Mouse (Mus musculus): ENCODE measurements around the gene Mtmr11. TPM values are rescaled to one million over a fixed set of nuclear protein-coding genes. Genes with fewer than 3 reads are reported as not detected.
A peak's percentile ranks its signal among the peaks of the same experiment; 100 is the strongest.
"Not testable (repeated sequence)": the region's sequence is repeated elsewhere in the genome, so short reads cannot be mapped to it uniquely, and the experiment has no call there.

Gene Mtmr11
- polyA plus RNA-seq, 1 experiment: 64.6 TPM

- H3K27ac ChIP-seq (ENCODE audit: insufficient read depth, low read depth, low read length): no peak overlapping the region
- no peaks in the 10 kb centered on the region for H3K27me3 ChIP-seq (ENCODE audit: control insufficient read depth, insufficient read depth, low read length)
- peaks cover 3% of the 10 kb centered on the region; the same call in 1 of the 2 replicates for H3K4me1 ChIP-seq (ENCODE audit: control insufficient read depth, insufficient read depth, insufficient read length, low read length)
- no peak for TF ChIP-seq CTCF (IDR thresholded peaks at IDR 0.05; ENCODE audit: extremely low read depth, insufficient read length, insufficient replicate concordance, low read depth, low read length)
- no peak overlapping the region for H3K4me3 ChIP-seq (ENCODE audit: low read depth, low read length)
- WGBS: 91% methylated on average over 11 of the region's 11 CpGs
- no peaks in the 10 kb centered on the region for H3K36me3 ChIP-seq (ENCODE audit: control insufficient read depth, insufficient read depth, low read length)
These were observed 34.0 kb downstream of the Mtmr11 start for GRCm38 (mm10) chr3:96195616-96196313.

- TF ChIP-seq POLR2A (IDR thresholded peaks at IDR 0.05; ENCODE audit: low read depth, low read length): no peak
- no peak for TF ChIP-seq CTCF (IDR thresholded peaks at IDR 0.05; ENCODE audit: extremely low read depth, insufficient read length, insufficient replicate concordance, low read depth, low read length)
- Histone ChIP-seq H3K36me3 (ENCODE audit: control insufficient read depth, insufficient read depth, low read length) (no peaks in the 10 kb centered on the region), H3K4me3 (ENCODE audit: low read depth, low read length) (peak overlapping the region; percentile 78), H3K27me3 (ENCODE audit: control insufficient read depth, insufficient read depth, low read length) (no peaks in the 10 kb centered on the region), H3K4me1 (ENCODE audit: control insufficient read depth, insufficient read depth, insufficient read length, low read length) (peaks cover 3% of the 10 kb centered on the region; the same call in 1 of the 2 replicates), H3K27ac (ENCODE audit: insufficient read depth, low read depth, low read length) (peak overlapping the region; percentile 89)
- 15% methylated on average over 27 of the region's 27 CpGs for WGBS
These were observed 34.8 kb downstream of the Mtmr11 start for GRCm38 (mm10) chr3:96196437-96197128.

- no peaks in the 10 kb centered on the region for H3K27me3 ChIP-seq (ENCODE audit: control insufficient read depth, insufficient read depth, low read length)
- TF ChIP-seq CTCF (IDR thresholded peaks at IDR 0.05; ENCODE audit: extremely low read depth, insufficient read length, insufficient replicate concordance, low read depth, low read length): no peak
- TF ChIP-seq POLR2A (IDR thresholded peaks at IDR 0.05; ENCODE audit: low read depth, low read length): peak; percentile 83
- peak overlapping the region; percentile 89 for H3K27ac ChIP-seq (ENCODE audit: insufficient read depth, low read depth, low read length)
- peaks cover 3% of the 10 kb centered on the region; the same call in 1 of the 2 replicates for H3K4me1 ChIP-seq (ENCODE audit: control insufficient read depth, insufficient read depth, insufficient read length, low read length)
- WGBS: under 1% methylated on average over 50 of the region's 50 CpGs
- H3K4me3 ChIP-seq (ENCODE audit: low read depth, low read length): peak overlapping the region; percentile 78
- H3K36me3 ChIP-seq (ENCODE audit: control insufficient read depth, insufficient read depth, low read length): no peaks in the 10 kb centered on the region
These were observed 35.4 kb downstream of the Mtmr11 start for GRCm38 (mm10) chr3:96197129-96197749.

GRCm38 (mm10) chr3:96198181-96198580, 36.4 kb downstream of the Mtmr11 start:
- WGBS: under 1% methylated on average over 6 of the region's 6 CpGs
- no peak for TF ChIP-seq CTCF (IDR thresholded peaks at IDR 0.05; ENCODE audit: extremely low read depth, insufficient read length, insufficient replicate concordance, low read depth, low read length)
- TF ChIP-seq POLR2A (IDR thresholded peaks at IDR 0.05; ENCODE audit: low read depth, low read length): no peak
- H3K4me3 ChIP-seq (ENCODE audit: low read depth, low read length): peak overlapping the region; percentile 49
- peak overlapping the region; percentile 21 for H3K27ac ChIP-seq (ENCODE audit: insufficient read depth, low read depth, low read length)
- no peaks in the 10 kb centered on the region for H3K27me3 ChIP-seq (ENCODE audit: control insufficient read depth, insufficient read depth, low read length)
- H3K4me1 ChIP-seq (ENCODE audit: control insufficient read depth, insufficient read depth, insufficient read length, low read length): peaks cover 3% of the 10 kb centered on the region; the same call in 1 of the 2 replicates
- no peaks in the 10 kb centered on the region for H3K36me3 ChIP-seq (ENCODE audit: control insufficient read depth, insufficient read depth, low read length)

- H3K27me3 ChIP-seq (ENCODE audit: control insufficient read depth, insufficient read depth, low read length); H3K27ac ChIP-seq (ENCODE audit: insufficient read depth, low read depth, low read length); H3K4me1 ChIP-seq (ENCODE audit: control insufficient read depth, insufficient read depth, insufficient read length, low read length); H3K36me3 ChIP-seq (ENCODE audit: control insufficient read depth, insufficient read depth, low read length); H3K4me3 ChIP-seq (ENCODE audit: low read depth, low read length): not testable (repeated sequence)
- WGBS: 22% methylated on average over 8 of the region's 8 CpGs
These were observed 36.9 kb downstream of the Mtmr11 start for GRCm38 (mm10) chr3:96198601-96199251.

GRCm38 (mm10) chr3:96199731-96200130, 37.9 kb downstream of the Mtmr11 start:
- TF ChIP-seq POLR2A (IDR thresholded peaks at IDR 0.05; ENCODE audit: low read depth, low read length): no peak
- TF ChIP-seq CTCF (IDR thresholded peaks at IDR 0.05; ENCODE audit: extremely low read depth, insufficient read length, insufficient replicate concordance, low read depth, low read length): no peak
- H3K27ac ChIP-seq (ENCODE audit: insufficient read depth, low read depth, low read length): no peak overlapping the region
- H3K36me3 ChIP-seq (ENCODE audit: control insufficient read depth, insufficient read depth, low read length): no peaks in the 10 kb centered on the region
- no peaks in the 10 kb centered on the region for H3K27me3 ChIP-seq (ENCODE audit: control insufficient read depth, insufficient read depth, low read length)
- peaks cover 3% of the 10 kb centered on the region; the same call in 1 of the 2 replicates for H3K4me1 ChIP-seq (ENCODE audit: control insufficient read depth, insufficient read depth, insufficient read length, low read length)
- WGBS: 82% methylated on average over 2 of the region's 2 CpGs
- no peak overlapping the region for H3K4me3 ChIP-seq (ENCODE audit: low read depth, low read length)

- 64% methylated on average over 3 of the region's 3 CpGs for WGBS
- Histone ChIP-seq H3K27ac (ENCODE audit: insufficient read depth, low read depth, low read length) (no peak overlapping the region), H3K4me1 (ENCODE audit: control insufficient read depth, insufficient read depth, insufficient read length, low read length) (no peaks in the 10 kb centered on the region; the same call in 1 of the 2 replicates), H3K4me3 (ENCODE audit: low read depth, low read length) (no peak overlapping the region), H3K36me3 (ENCODE audit: control insufficient read depth, insufficient read depth, low read length) (no peaks in the 10 kb centered on the region), H3K27me3 (ENCODE audit: control insufficient read depth, insufficient read depth, low read length) (peaks cover 9% of the 10 kb centered on the region)
- no peak for TF ChIP-seq POLR2A (IDR thresholded peaks at IDR 0.05; ENCODE audit: low read depth, low read length)
- no peak for TF ChIP-seq CTCF (IDR thresholded peaks at IDR 0.05; ENCODE audit: extremely low read depth, insufficient read length, insufficient replicate concordance, low read depth, low read length)
These were observed 46.0 kb downstream of the Mtmr11 start for GRCm38 (mm10) chr3:96207819-96208218.

Measured in small intestine, adult 2 months (tissue).